Mouse (Mus musculus) neutrophil, adult 83 days (primary cell): ENCODE results near the gene Cyp27b1. TPM values are rescaled to one million over a fixed set of nuclear protein-coding genes. Genes with fewer than 3 reads are reported as not detected.

ENCODE experiments used
- total RNA-seq, 2 experiments: library from RNA; stranded (reverse); gene quantifications; one replicate each; pipeline ENCODE4 v1.2.4; 2023

The Cyp27b1 gene
- total RNA-seq, result not detected

GRCm38 (mm10) chr10:127047954-127048353 lies at the start of gene Cyp27b1:
TSS of gene Cyp27b1 (plus strand) at chr10:127048250.

DNA sequence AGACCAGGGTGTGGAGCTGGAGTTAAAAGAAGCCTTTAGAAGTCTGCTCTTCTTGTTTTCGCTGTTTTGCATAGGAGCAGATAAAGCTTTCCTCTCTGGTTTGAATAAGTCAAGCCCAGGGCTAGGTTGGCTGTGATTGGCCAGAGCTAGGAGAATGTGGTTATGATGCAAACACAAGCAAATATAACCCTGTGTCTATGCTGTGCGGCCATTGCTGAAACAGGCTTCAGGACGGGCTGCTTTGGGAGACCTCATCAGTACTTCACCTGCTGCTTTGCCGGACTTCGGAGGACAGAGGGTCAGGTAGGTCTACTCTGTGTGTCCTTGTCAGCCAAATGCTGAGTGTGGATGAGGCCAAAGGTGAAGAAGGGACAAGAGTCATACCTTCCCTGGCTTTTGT lies 47.5 kb upstream of the Cyp27b1 start, which contains the start of gene Avil:
Gene Avil, plus strand, starts transcription at position 181 of the 400 bp plus-strand sequence.

DNA sequence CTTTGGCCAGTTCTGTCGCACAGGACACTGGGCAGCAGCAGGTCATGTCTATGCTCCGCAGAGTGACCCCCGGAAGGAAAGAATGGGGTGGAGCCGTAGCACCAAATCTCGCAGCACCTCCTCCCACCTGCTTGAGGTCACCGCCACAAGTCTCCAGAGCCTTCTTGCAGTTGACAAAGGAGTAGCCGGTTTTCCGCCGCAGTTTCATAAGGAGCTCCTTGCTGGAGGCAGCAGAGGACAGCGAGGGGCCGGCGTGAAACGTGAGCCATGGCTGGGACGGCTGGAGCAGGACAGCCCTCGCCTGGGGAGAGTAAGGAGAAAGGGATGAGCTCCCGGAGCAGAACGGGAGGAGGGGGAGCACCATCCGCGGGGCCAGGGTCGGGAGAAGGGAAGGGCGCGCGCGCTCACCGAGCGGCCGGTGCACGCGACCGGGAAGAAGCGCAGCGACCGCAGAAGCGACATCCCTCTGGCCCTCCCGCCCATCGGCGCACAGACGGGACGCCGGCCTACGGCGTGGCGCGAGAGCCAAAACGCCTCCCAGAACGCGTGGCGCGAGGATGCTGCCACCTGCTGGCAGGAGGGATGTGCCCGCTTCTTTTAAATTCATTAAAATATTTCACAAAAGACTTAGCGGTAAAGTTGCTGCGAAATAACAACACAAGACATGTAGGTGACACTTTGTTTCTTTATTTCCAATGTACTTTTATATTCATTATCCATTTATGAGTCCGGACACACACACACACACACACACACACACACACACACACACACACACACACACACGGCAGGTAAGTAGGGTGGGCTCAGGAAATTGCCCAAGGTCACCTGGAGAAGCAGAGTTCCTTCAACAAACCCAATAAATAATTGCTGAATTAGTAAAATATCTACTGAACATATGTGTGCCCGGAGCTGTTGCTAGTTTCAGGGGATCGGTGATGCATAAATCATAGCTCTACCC lies 17.4 kb upstream of the Cyp27b1 start, which contains the start of gene Tsfm:
Gene Tsfm, minus strand, starts transcription at position 505 of the 961 bp plus-strand sequence.

GRCm38 (mm10) chr10:127041274-127041766 lies 6.7 kb upstream of the Cyp27b1 start, which contains the start of the genes Mettl1 and Eef1akmt3:
TSS of gene Mettl1 (plus strand) at chr10:127041414.
TSS of gene Eef1akmt3 (minus strand) at chr10:127041513.

DNA sequence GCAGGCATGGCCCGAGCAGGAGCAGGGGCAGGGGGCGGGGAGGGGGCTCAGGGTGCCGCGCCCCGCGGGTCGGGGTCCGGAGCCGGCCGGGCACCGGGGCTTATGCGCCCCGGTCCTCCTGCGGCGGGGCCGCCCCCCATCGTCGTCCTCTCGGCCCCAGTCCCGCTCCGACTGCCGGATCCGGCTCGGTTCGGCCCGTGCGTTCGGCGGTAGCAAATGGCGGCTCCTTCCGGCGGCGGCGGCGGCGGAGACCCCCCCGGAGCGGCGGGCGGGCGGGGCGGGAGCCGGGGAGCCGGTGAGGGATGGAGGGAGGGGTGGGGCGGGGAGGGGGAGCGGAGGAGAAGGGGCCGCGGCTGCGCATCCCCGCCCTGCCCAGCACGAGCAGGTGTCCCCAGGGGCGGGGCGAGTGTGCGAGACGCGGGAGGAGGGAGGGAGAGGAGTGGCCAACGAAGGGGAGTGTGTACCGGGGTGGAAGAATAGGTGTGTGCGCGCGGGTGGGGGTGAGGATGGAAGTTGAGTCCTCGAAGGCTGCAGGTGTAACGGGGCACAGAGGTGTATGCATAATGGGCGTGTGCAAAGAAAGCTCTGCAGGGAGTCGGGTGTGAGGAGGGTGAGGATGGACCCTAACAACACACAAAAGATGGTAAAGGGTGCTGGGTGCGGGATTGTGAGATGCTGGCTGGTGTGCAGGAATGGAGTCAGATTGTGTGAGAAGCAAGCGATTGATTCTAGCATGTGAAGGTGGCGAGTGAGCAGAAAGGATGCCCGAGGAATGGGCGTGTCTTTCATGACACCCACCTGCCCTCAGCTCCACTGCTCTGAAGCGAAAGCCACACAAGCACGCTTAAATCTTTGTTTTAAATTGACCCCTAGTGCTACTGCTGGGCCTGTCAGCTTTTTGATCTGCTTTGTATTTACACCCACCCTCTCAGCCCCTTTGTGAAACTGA lies 12.2 kb downstream of the Cyp27b1 start, which contains the start of gene March9:
Gene March9, minus strand, starts transcription at position 217 of the 949 bp plus-strand sequence.

GRCm38 (mm10) chr10:127063239-127063872 lies 15.3 kb downstream of the Cyp27b1 start, which contains the start of gene Cdk4:
TSS of gene Cdk4 (plus strand) at chr10:127063534.

DNA sequence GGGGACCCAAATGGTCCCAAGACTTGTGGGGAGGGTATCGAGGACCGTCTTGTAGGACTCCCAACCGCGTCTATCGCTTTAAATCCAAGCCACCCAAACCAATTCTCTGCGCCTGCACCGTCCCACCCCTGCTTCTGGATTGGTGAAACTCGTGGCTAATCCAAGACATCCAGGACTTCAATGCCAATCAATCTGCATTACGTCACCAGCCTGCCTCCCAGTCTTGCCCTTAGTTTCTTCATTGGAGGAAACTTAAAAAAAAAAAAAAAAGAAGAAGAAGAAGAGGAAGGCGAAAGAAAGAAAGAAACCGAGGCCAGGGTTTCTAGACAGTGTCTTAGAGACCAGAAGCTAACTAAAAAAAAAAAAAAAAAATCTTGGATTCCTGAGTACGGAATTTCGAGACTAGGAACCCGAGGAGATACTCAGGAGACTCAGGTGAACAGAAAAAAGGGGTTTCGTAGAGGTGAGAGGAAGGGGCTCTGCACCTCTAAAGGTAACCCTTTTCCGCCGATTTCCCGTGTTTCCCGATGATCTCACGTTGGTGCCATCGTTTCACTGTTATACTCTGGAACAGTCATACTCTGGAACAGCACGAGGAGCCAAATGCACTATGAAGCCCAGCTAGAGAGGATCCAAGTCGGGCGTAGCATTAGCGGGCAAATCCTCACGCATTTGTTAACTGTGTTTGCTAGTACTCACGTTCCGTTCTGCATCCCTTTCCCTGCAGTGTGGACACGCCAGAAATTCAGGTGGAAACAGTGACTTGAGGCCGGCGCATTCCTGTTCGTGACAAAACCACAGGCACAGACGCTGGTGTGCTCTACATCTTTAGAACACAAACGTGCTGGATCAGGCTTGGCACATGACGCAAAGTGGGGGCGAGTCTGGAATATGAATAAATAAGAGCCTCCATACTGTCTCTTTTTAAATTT lies 22.4 kb downstream of the Cyp27b1 start, which contains the start of gene Tspan31:
Gene Tspan31, minus strand, starts transcription at position 75 of the 932 bp plus-strand sequence.

GRCm38 (mm10) chr10:127075080-127075479 lies 27.0 kb downstream of the Cyp27b1 start, which contains the start of gene Agap2:
TSS of gene Agap2 (plus strand) at chr10:127075284.

Other genes with a start within 250 kb of the Cyp27b1 start
- 1 to 10 TPM; 3.0 to 3.8 TPM for gene Atp23, start 146.9 kb upstream of the Cyp27b1 start, total RNA-seq
- 100 to 1,000 TPM in 1 of 2 experiments, 10 to 100 TPM in 1; 95.6 to 113 TPM for gene Ctdsp2, start 69.5 kb upstream of the Cyp27b1 start, total RNA-seq
- under 1 TPM in 1 of 2 experiments, not detected in 1; 0.22 TPM for gene Avil, start 47.5 kb upstream of the Cyp27b1 start, total RNA-seq
- 10 to 100 TPM; 11.1 to 11.3 TPM for gene Tsfm, start 17.4 kb upstream of the Cyp27b1 start, total RNA-seq
- gene Mettl1, start 6.8 kb upstream of the Cyp27b1 start, total RNA-seq, result 1 to 10 TPM; 3.6 to 4.2 TPM
- under 1 TPM in 1 of 2 experiments, not detected in 1; 0.20 TPM for gene Eef1akmt3, start 6.7 kb upstream of the Cyp27b1 start, total RNA-seq
- under 1 TPM in 1 of 2 experiments, not detected in 1; 0.11 TPM for gene March9, start 11.9 kb downstream of the Cyp27b1 start, total RNA-seq
- 100 to 1,000 TPM; 139 to 142 TPM for gene Cdk4, start 15.3 kb downstream of the Cyp27b1 start, total RNA-seq
- 10 to 100 TPM; 26.9 to 27.6 TPM for gene Tspan31, start 22.0 kb downstream of the Cyp27b1 start, total RNA-seq
- 10 to 100 TPM; 45.3 to 49.2 TPM for gene Agap2, start 27.0 kb downstream of the Cyp27b1 start, total RNA-seq
- 100 to 1,000 TPM; 102 to 103 TPM for gene Os9, start 72.9 kb downstream of the Cyp27b1 start, total RNA-seq
- 100 to 1,000 TPM in 1 of 2 experiments, 10 to 100 TPM in 1; 99.0 to 106 TPM for gene B4galnt1, start 117.0 kb downstream of the Cyp27b1 start, total RNA-seq
- gene Slc26a10, start 132.4 kb downstream of the Cyp27b1 start, total RNA-seq, result not detected
- gene Arhgef25, start 141.8 kb downstream of the Cyp27b1 start, total RNA-seq, result 1 to 10 TPM; 1.1 to 1.6 TPM
- 10 to 100 TPM; 15.9 to 19.5 TPM for gene Dtx3, start 147.5 kb downstream of the Cyp27b1 start, total RNA-seq
- 10 to 100 TPM; 24.4 to 25.8 TPM for gene Pip4k2c, start 163.3 kb downstream of the Cyp27b1 start, total RNA-seq
- gene Kif5a, start 215.1 kb downstream of the Cyp27b1 start, total RNA-seq, result under 1 TPM; 0.22 to 0.42 TPM
- gene Dctn2, start 218.1 kb downstream of the Cyp27b1 start, total RNA-seq, result 100 to 1,000 TPM in 1 of 2 experiments, 10 to 100 TPM in 1; 98.1 to 101 TPM
- gene Mbd6, start 240.8 kb downstream of the Cyp27b1 start, total RNA-seq, result 100 to 1,000 TPM; 134 to 135 TPM